Mouse (Mus musculus) limb, embryonic 13.5 days (tissue): ENCODE measurements at regions not wholly inside any gene's neighbourhood (a gene's known extent, or its start where the extent isn't known, plus 50 kb on each side); places are given as distances from the start of the nearest gene placed in this dataset.
A peak's percentile ranks its signal among the peaks of the same experiment; 100 is the strongest.

Experiments used
- ATAC-seq: fragments of 200-750 bp; cut with Nextera tagmentation; 2 replicates; pipeline ENCODE4 v1.8.0; 2017; ENCODE audit warnings: low read depth, moderate number of reproducible peaks, moderate TSS enrichment; ENCODE audit not compliant: low FRiP score
- H3K27ac ChIP-seq: fragments of 300-500 bp; sonication (generic); 2 replicates; pipeline ENCODE4 v1.5.1; 2015; ENCODE audit warnings: inconsistent platforms, mild to moderate bottlenecking, moderate library complexity
- H3K27me3 ChIP-seq: fragments of 300-500 bp; sonication (generic); 2 replicates; pipeline ENCODE4 v1.6.1; 2015; ENCODE audit warnings: mild to moderate bottlenecking, inconsistent platforms
- H3K36me3 ChIP-seq: fragments of 300-500 bp; sonication (generic); 2 replicates; pipeline ENCODE4 v1.6.1; 2015; ENCODE audit warnings: inconsistent platforms, mild to moderate bottlenecking, moderate library complexity
- H3K4me1 ChIP-seq: fragments of 300-500 bp; sonication (generic); 2 replicates; pipeline ENCODE4 v1.6.1; 2015; ENCODE audit warnings: inconsistent platforms
- H3K4me2 ChIP-seq: fragments of 300-500 bp; sonication (generic); replicated peaks from 2 replicates; pipeline ENCODE4 v1.6.1; 2015; ENCODE audit warnings: inconsistent platforms, mild to moderate bottlenecking, moderate library complexity
- H3K4me3 ChIP-seq: fragments of 300-500 bp; sonication (generic); 2 replicates; pipeline ENCODE4 v1.5.1; 2015; ENCODE audit warnings: moderate library complexity, mild to moderate bottlenecking, inconsistent platforms
- H3K9ac ChIP-seq: fragments of 300-500 bp; sonication (generic); 2 replicates; pipeline ENCODE4 v1.6.1; 2015; ENCODE audit warnings: mild to moderate bottlenecking, inconsistent platforms
- H3K9me3 ChIP-seq: fragments of 300-500 bp; sonication (generic); 2 replicates; pipeline ENCODE4 v1.6.1; 2016; ENCODE audit warnings: inconsistent platforms
- WGBS: fragments of 180-500 bp; shearing (Covaris S2); methylation state at CpG from one replicate; pipeline ENCODE4 v1.1.7; 2015; 5-methylcytosine and 5-hydroxymethylcytosine counted together

DNA sequence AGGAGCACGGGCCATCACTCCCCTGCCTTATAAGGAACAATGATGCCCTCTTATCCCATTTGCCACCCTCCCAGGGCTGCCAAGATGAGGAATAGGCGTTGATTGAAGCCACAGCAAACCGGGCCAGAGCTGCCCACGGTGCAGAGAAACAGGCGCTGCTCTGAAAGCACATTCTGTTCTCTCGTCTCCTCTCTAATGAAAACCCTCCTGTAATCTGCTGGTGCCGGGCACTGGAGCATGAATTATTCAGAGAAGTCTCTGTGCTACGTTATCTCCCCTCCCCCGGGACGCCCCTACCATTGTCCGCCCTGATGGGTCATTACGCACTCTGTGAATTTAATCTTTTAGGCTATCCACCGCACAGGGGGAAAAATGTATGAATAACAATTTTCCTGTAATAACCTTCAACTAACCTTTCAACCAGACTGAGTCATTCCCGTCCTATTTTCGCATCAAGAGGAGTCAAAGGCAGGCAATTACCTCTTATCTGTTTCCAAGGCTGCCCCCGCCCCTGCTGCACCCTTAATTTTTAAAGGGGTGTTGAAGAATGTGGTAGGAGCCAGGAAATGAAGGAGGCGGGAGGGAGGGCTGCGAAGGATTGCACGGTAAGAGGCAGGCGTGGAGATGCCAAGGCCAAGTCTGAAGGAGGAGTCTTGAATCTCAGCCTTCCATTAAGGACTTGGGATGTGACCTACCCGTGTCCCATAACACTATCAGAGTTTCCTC, 201.6 kb downstream of the Tle3 start:
- ATAC-seq = no peak
- WGBS = 55% methylated on average over 21 of the region's 21 CpGs

DNA sequence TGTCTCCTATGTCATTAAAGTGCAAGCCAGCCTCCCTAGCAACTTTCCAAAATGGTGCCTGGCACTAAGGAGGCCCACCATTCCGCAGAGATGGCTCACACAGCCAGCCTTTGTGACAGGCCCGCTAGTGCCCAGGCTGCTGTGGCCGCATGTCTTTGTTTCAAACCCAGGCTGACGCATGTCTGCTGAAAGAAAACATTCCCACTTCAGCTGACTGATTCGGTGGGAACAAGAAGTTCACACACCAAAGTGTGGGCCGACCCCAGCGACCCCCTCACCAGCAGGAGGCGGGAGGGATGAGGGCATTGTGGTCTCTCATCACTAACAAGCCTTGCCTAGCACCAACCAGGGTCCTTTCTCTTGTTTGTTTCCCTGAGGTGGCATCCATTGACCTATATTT, 190.9 kb downstream of the Tle3 start:
- H3K4me3 ChIP-seq = no peak overlapping the region
- no peak overlapping the region for H3K27ac ChIP-seq
- no peaks in the 10 kb centered on the region for H3K36me3 ChIP-seq
- H3K4me1 ChIP-seq = 0 out of 2 replicates have a peak, but pooled peaks cover 7% of the 10 kb centered on the region
- peaks cover 4% of the 10 kb centered on the region; the same call in 1 of the 2 replicates for H3K27me3 ChIP-seq
- H3K9me3 ChIP-seq = 0 out of 2 replicates have a peak, but pooled peaks cover 6% of the 10 kb centered on the region
- H3K4me2 ChIP-seq = no peak overlapping the region
- ATAC-seq = no peak
- 65% methylated on average over 8 of the region's 8 CpGs for WGBS
- H3K9ac ChIP-seq = no peak overlapping the region

More for the DNA sequence above, 201.6 kb downstream of the Tle3 start:
- Histone ChIP-seq H3K4me2 (no peak overlapping the region), H3K27ac (no peak overlapping the region; the same call in 1 of the 2 replicates), H3K36me3 (no peaks in the 10 kb centered on the region), H3K4me1 (peaks cover 24% of the 10 kb centered on the region), H3K9me3 (peaks cover 6% of the 10 kb centered on the region), H3K27me3 (no peaks in the 10 kb centered on the region; the same call in 1 of the 2 replicates), H3K4me3 (no peak overlapping the region), H3K9ac (no peak overlapping the region)

DNA sequence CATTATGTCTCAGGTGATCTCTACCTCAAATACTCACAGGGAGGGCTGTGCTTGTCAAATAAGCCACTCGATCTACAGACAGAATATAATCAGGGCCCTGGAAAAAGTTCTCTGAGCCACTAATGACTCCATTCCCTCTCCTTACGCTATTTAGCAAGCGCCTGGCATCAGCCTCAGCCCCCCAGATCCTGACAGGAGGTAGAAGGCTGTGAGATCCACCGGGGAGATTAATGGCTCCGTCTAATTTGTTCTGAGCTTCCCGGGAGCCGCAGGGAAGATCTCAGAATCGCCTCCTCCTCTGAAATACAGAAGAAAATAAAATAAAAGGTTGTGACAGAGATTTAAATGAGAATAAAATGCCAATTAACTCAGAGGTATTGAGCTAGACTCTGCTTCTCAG, 189.4 kb downstream of the Tle3 start:
- Histone ChIP-seq H3K9ac (no peak overlapping the region), H3K4me3 (no peak overlapping the region), H3K9me3 (0 out of 2 replicates have a peak, but pooled peaks cover 6% of the 10 kb centered on the region), H3K4me2 (no peak overlapping the region), H3K36me3 (no peaks in the 10 kb centered on the region), H3K4me1 (0 out of 2 replicates have a peak, but pooled peaks cover 7% of the 10 kb centered on the region), H3K27me3 (peaks cover 4% of the 10 kb centered on the region; the same call in 1 of the 2 replicates), H3K27ac (no peak overlapping the region)
- WGBS = 31% methylated on average over 8 of the region's 8 CpGs
- ATAC-seq = no peak

DNA sequence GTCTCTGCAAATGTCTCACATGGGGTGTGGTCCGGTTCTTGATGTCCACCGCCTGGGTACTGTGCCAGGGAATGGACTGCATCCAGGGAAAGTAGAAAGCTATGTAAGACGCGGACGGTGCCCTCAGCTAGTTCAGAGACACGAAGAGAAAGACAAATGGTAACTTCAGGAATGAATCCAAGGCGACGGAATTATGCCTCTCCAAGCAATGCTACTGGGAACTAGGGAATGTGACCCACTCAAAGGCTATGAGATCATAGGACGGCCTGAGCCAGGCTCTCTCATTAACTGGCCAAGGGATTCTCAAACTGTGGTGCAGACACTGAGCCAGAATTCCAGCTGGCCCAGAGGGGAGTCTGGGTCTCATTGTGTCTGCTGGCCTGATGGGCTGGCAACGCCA, 186.5 kb downstream of the Tle3 start:
- no peak for ATAC-seq
- 79% methylated on average over 10 of the region's 10 CpGs for WGBS

DNA sequence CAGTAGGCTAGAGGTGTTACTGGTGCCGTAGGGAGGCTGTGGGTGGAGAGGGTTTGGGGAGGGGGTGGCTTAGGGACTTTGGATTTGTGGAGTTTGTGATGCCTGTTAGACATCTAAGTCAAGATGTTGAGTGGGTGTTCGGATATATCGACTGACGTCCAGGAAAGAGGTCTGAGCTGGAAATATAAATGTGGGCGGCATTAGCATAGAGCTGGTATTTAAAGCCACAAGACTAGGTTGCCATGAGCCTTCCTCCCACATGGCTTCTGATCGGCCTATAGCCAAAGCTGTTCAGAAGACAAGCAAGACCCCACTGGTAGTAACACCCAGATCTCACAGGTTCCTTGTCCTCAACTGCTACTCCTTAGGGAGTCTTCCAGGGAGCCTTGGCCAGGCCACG, 184.9 kb downstream of the Tle3 start:
- Histone ChIP-seq H3K27me3 (peaks cover 4% of the 10 kb centered on the region; the same call in 1 of the 2 replicates), H3K9me3 (no peaks in the 10 kb centered on the region), H3K9ac (no peak overlapping the region), H3K27ac (no peak overlapping the region), H3K36me3 (no peaks in the 10 kb centered on the region), H3K4me3 (no peak overlapping the region), H3K4me2 (no peak overlapping the region), H3K4me1 (peaks cover 12% of the 10 kb centered on the region; the same call in 1 of the 2 replicates)
- ATAC-seq = no peak
- WGBS = 89% methylated on average over 7 of the region's 7 CpGs

More for the DNA sequence above, 186.5 kb downstream of the Tle3 start:
- peaks cover 4% of the 10 kb centered on the region; the same call in 1 of the 2 replicates for H3K27me3 ChIP-seq
- H3K36me3 ChIP-seq = no peaks in the 10 kb centered on the region
- H3K4me3 ChIP-seq = no peak overlapping the region
- no peak overlapping the region for H3K9ac ChIP-seq
- no peaks in the 10 kb centered on the region for H3K9me3 ChIP-seq
- H3K4me1 ChIP-seq = peaks cover 12% of the 10 kb centered on the region; the same call in 1 of the 2 replicates
- no peak overlapping the region for H3K4me2 ChIP-seq
- no peak overlapping the region for H3K27ac ChIP-seq

DNA sequence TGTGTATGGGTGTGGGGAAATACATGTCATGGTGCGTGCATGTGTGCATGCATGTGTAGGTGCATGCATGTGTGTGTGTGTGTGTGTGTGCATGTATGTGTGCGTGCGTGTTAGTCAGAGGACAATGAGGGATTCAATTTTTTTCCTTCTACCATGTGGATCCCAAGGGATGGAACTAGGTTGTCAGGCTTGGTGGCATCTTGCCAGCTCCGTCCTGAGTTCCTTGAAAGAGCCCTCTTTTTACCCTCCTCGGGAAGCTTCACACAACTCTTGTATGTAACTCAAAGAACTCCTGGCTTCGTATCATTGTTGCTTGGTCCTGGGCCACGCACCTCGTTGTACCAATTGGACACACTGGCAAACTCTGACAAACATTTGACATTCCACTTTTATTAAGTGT, 183.0 kb downstream of the Tle3 start:
- Histone ChIP-seq H3K4me3 (no peak overlapping the region), H3K27ac (no peak overlapping the region), H3K9ac (no peak overlapping the region), H3K4me1 (peaks cover 12% of the 10 kb centered on the region; the same call in 1 of the 2 replicates), H3K27me3 (no peaks in the 10 kb centered on the region), H3K36me3 (no peaks in the 10 kb centered on the region), H3K4me2 (no peak overlapping the region), H3K9me3 (no peaks in the 10 kb centered on the region)
- no peak for ATAC-seq
- WGBS = 88% methylated on average over 8 of the region's 8 CpGs

DNA sequence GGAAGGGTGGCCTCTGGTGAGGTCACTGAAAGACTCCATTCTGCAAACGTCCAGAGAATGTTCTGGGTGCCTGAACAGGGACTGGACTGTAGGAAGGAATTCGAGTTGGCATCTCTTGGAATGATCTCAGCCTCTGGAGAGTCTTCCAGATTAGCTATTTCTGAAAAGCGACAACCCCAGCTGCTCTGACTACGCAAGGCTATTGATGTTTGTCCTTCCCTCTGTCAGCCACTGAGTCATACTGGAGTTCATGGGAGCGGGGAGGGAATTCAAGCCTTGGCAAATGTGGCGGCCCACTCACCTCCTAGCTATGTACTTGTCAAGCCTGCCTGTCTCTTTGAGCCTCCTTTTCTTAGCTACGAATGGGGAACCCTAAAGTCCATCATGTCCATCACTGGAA, 182.4 kb downstream of the Tle3 start:
- no peak overlapping the region for H3K27ac ChIP-seq
- H3K4me2 ChIP-seq = no peak overlapping the region
- no peaks in the 10 kb centered on the region for H3K36me3 ChIP-seq
- H3K9ac ChIP-seq = no peak overlapping the region
- ATAC-seq = no peak
- no peak overlapping the region for H3K4me3 ChIP-seq
- H3K4me1 ChIP-seq = peaks cover 16% of the 10 kb centered on the region
- no peaks in the 10 kb centered on the region for H3K27me3 ChIP-seq
- H3K9me3 ChIP-seq = no peaks in the 10 kb centered on the region
- WGBS = 81% methylated on average over 7 of the region's 7 CpGs

DNA sequence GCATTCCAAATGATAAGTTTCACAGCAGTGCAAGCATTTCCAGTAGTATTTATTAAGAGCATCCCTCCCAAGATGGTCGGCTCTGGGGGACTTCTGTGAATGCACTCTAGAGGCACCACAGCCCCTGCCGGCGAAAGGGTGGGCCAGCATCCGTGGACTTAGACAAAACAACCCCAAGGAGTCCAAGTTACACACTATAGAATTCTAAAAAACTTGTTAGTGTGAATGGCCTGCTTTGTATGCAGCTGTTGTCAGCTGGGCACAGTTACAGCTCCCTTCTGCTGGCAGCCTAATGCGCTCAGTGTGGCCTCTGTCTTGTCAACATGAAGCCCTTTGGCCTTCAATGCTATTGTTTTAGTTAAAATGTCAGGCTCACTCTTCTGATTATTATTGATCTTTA, 181.5 kb downstream of the Tle3 start:
- Histone ChIP-seq H3K27ac (no peak overlapping the region), H3K4me3 (no peak overlapping the region), H3K36me3 (no peaks in the 10 kb centered on the region), H3K9ac (no peak overlapping the region), H3K4me1 (peaks cover 13% of the 10 kb centered on the region), H3K27me3 (no peaks in the 10 kb centered on the region), H3K4me2 (no peak overlapping the region), H3K9me3 (no peaks in the 10 kb centered on the region)
- 69% methylated on average over 5 of the region's 5 CpGs for WGBS
- ATAC-seq = no peak

DNA sequence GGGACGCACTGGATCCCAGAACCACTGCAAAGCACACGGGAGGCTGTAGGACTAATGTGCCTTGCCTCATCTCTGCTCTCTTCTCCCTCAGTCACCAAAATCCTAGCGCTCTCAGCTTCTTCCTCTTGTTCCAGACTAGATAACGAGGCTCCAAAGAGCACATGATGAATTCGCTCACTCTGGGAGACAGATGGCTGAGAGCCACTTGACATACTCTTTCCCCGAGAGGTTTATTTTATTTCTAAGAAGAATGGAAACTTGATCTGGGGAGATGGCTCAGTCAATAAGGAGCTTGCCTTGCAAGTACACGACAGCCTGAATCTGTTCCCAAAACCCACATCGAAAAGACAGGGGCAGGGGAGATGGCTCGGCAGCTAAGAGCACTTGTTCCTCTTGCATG, 179.2 kb downstream of the Tle3 start:
- H3K9me3 ChIP-seq = no peaks in the 10 kb centered on the region
- H3K27me3 ChIP-seq = no peaks in the 10 kb centered on the region
- no peak overlapping the region for H3K4me2 ChIP-seq
- 69% methylated on average over 9 of the region's 9 CpGs for WGBS
- no peak overlapping the region for H3K4me3 ChIP-seq
- H3K27ac ChIP-seq = no peak overlapping the region
- no peak for ATAC-seq
- no peak overlapping the region for H3K9ac ChIP-seq
- peaks cover 11% of the 10 kb centered on the region for H3K4me1 ChIP-seq
- H3K36me3 ChIP-seq = no peaks in the 10 kb centered on the region

DNA sequence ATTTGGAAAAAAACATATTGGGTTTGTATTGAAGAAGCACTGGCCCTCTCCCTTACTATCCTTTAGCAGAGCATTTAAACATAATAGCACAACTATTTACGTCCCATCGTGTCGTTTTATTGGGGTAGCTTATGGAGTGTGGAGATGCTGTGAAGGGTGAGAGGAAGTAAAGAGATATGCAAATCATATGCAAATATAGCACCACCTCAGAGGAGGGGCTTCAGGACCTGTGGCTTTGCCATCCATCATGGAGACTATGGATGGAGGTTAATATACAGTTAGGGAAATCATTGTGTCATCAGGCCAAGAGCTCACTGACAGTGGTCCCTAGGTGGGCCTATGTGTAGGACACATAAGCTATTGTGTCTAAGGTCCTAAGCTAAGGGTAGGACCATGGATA, 178.2 kb downstream of the Tle3 start:
- Histone ChIP-seq H3K4me2 (no peak overlapping the region), H3K9me3 (no peaks in the 10 kb centered on the region), H3K9ac (no peak overlapping the region), H3K36me3 (no peaks in the 10 kb centered on the region), H3K4me3 (no peak overlapping the region), H3K27ac (no peak overlapping the region), H3K4me1 (peaks cover 14% of the 10 kb centered on the region), H3K27me3 (no peaks in the 10 kb centered on the region)
- no peak for ATAC-seq
- WGBS = 62% methylated on average over 3 of the region's 3 CpGs

DNA sequence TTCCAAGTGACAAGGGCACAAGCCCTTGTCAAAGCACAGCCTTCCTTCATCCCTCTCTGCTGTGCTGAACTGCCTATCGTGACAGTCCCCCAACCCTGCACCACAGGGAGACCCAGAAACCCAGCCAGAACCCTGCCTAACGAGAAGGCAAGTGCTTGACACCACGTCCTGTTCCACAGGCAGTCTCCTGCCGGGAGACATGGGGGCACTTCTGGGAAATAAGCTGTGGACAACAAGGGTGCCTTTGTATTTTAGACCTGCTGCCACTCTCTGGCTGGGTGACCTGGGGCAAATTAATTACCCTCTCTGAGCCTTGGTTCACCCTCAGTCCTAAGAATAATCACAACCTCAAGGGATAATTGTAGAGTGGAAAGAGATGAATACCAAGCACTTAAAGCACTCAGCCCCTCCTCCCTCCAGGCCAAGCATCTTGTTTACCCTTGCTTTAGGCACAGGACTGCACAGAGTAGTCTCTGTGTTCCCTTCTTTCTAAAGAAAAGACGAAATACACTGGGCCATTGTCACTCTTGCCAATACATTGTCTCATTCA, 177.6 kb downstream of the Tle3 start:
- Histone ChIP-seq H3K4me3 (no peak overlapping the region), H3K9ac (no peak overlapping the region), H3K9me3 (no peaks in the 10 kb centered on the region), H3K4me2 (no peak overlapping the region), H3K27me3 (no peaks in the 10 kb centered on the region), H3K36me3 (no peaks in the 10 kb centered on the region), H3K4me1 (peaks cover 12% of the 10 kb centered on the region), H3K27ac (no peak overlapping the region)
- WGBS = 31% methylated on average over 5 of the region's 5 CpGs
- no peak for ATAC-seq

DNA sequence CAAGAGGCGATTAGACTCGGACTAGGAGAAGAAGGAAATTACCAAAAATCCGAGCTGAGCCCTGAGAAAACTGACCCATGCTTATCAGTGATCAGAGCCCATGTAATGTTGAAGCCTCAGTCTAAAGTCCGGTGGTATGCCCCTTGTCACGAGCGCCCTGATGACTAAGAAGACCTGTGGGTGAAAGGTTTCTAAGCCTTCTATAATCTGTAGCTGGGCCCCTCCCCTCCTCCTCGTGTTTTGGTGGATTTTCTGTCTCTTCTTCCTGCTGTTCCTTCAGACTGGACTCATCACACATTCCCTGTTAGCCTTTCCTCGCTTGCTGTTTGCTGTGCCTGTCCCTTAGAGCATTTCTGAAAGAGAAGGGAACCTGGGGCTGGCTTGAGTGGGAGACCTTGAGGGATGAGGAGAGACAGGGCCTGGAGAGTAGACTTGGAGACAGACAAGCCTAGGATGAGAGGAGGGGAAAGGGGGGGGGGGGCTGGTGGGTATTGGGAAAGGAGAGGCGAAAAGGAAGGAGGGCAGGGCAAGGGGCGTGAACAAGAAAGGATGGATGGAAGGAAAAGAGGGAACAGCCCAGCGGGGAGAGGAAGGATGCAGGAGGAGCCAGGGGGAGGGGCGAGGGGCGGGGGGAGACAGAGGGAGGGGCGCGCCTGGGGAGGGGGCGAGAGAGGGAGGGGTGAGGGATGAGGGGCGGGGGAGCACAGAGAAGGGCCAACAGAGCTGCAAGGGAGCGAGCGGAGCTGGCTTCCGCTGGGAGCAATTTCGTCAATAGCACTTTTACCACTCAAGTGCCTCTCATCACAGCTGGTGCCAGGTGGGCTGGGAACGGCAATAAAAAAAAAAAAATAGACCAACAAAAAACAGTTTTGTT, 165.4 kb downstream of the Tle3 start:
- peaks cover 15% of the 10 kb centered on the region; the same call in 1 of the 2 replicates for H3K9me3 ChIP-seq
- no peak overlapping the region for H3K9ac ChIP-seq
- ATAC-seq = peak; percentile 19; the same call in 1 of the 2 replicates
- H3K36me3 ChIP-seq = no peaks in the 10 kb centered on the region
- peak overlapping the region; percentile 22; the same call in 1 of the 2 replicates for H3K27ac ChIP-seq
- no peaks in the 10 kb centered on the region for H3K27me3 ChIP-seq
- WGBS = 11% methylated on average over 19 of the region's 22 CpGs
- peak overlapping the region; percentile 43 for H3K4me2 ChIP-seq
- H3K4me3 ChIP-seq = no peak overlapping the region
- peaks cover 27% of the 10 kb centered on the region for H3K4me1 ChIP-seq
